Mouse (Mus musculus) left cerebral cortex, postnatal 10 days (tissue): ENCODE measurements around the gene Tcf7l2. TPM values are rescaled to one million over a fixed set of nuclear protein-coding genes. Genes with fewer than 3 reads are reported as not detected.

Experiments
- DNase-seq, 2 experiments: peaks; one replicate each; pipeline ENCODE4 v3.0.0; 2021 to 2022; ENCODE audit warnings: low spot score in 2 of 2, mixed read lengths in 1 of 2; ENCODE audit errors: extremely low spot score in 1 of 2
- intact Hi-C: fragments of 180-260 bp; cut with DNase I; formaldehyde crosslinking; loops from one replicate; pipeline ENCODE4 v1.15.1; 2025
- total RNA-seq, 2 experiments: library from RNA; stranded (reverse); gene quantifications; 2 replicates each; pipeline ENCODE4 v1.2.3; 2021

Gene Tcf7l2
- 10 to 100 TPM in 1 of 2 experiments, 1 to 10 TPM in 1; 8.2 to 11.4 TPM for total RNA-seq

GRCm38 (mm10) chr19:55741439-55741928 is at the start of gene Tcf7l2:
TSS of gene Tcf7l2 (plus strand) at chr19:55741820.
- intact Hi-C loops = loop anchor here (5.0 to 10.0 kb wide), 5 partner anchors 136 to 397 kb away; no protein-coding TSS in a partner anchor
- peak; percentile 64 to 90 for DNase-seq

DNA sequence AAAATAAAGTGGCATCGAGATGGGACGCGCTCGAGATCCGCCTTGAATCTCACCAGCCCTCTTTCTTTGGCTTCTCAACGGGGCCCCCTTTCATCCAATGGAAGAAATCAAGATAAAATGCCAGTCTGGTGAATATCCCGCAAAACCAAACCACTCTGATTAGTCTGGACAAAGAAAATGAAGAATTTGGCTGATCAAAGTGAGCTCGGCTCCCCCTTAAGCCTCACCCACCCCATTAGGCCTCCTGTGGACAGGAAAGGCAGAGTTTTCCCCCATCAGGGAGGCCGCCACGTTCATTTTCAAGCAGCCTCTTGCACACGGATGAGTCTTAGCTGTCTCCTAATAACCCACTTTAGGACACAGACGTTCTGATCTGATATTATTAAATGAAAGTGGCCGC is 47.0 kb upstream of the Tcf7l2 start:
- intact Hi-C loops = no loop called here
- no peak for DNase-seq

DNA sequence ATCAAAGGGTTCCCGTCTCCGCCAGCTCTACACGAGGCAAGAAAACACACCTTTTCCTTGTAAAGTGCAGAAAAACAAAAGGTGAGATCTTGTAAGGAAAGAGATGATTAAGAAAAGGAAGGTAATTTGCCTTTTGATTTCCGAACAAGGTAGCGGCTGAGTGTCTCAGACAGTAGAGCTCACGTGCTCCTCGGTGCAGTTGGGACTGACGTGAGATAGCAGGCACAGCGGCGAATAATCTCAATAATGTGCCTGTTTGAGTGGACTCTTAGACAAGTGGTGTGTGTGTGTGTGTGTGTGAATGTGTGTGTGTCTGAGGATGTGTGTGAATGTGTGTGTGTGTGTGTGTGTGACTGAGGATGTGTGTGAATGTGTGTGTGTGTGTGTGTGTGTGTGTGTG is 46.2 kb upstream of the Tcf7l2 start:
- DNase-seq = no peak

GRCm38 (mm10) chr19:55698892-55699291 is 42.7 kb upstream of the Tcf7l2 start:
- no peak for DNase-seq
- intact Hi-C loops = no loop called here

More for the DNA sequence above, 46.2 kb upstream of the Tcf7l2 start:
- intact Hi-C loops = no loop called here

GRCm38 (mm10) chr19:55700214-55700568 is 41.4 kb upstream of the Tcf7l2 start:
- intact Hi-C loops = no loop called here
- no peak for DNase-seq

- no peak for DNase-seq
- intact Hi-C loops = no loop called here
Observed at GRCm38 (mm10) chr19:55700569-55701282, 40.9 kb upstream of the Tcf7l2 start.

- intact Hi-C loops = no loop called here
- no peak for DNase-seq
Observed at GRCm38 (mm10) chr19:55701283-55701633, 40.4 kb upstream of the Tcf7l2 start.

DNA sequence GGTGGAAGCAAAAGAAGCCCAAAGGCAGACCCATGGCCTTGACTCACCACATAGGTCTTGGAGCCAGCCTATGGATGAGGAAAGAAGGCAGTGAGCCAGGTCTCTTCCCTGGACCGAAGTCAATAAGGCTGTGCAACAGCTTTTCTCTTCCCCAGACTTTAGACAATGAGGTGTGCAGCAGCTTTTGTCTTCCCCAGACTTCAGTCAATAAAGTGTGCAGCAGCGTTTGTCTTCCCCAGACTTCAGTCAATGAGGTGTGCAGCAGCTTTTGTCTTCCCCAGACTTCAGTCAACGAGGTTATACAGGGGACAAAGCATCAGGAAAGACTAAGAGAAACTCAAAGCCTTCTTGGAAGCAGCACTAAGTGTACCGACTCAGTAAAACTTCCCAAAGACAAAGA is 39.5 kb upstream of the Tcf7l2 start:
- intact Hi-C loops = no loop called here
- DNase-seq = no peak

- DNase-seq = no peak
- intact Hi-C loops = no loop called here
Observed at GRCm38 (mm10) chr19:55702716-55703115, 38.9 kb upstream of the Tcf7l2 start.

GRCm38 (mm10) chr19:55704071-55704470 is 37.5 kb upstream of the Tcf7l2 start:
- intact Hi-C loops = no loop called here

DNA sequence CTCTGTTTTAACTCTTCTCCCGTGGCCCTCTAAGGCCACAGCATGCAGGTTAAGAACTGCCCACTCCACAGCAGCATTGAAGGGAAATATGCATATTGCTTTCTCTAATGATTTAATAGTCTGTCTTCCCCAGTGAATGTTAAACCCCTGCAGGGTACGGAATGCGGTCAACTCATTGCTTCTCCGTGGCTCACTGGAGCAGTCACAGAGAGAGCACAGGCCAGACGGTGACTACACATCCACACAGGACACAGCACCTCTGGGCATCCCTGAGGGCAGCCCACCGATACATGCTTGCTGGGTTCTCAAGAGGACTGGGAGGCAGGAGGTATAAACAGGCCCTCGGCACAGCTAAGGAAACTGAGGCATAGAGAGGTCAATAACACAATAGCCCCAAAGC is 35.3 kb upstream of the Tcf7l2 start:
- no peak for DNase-seq
- intact Hi-C loops = no loop called here

More at GRCm38 (mm10) chr19:55704071-55704470, 37.5 kb upstream of the Tcf7l2 start:
- no peak for DNase-seq

- intact Hi-C loops = no loop called here
- no peak for DNase-seq
Observed at GRCm38 (mm10) chr19:55706806-55707205, 34.8 kb upstream of the Tcf7l2 start.

DNA sequence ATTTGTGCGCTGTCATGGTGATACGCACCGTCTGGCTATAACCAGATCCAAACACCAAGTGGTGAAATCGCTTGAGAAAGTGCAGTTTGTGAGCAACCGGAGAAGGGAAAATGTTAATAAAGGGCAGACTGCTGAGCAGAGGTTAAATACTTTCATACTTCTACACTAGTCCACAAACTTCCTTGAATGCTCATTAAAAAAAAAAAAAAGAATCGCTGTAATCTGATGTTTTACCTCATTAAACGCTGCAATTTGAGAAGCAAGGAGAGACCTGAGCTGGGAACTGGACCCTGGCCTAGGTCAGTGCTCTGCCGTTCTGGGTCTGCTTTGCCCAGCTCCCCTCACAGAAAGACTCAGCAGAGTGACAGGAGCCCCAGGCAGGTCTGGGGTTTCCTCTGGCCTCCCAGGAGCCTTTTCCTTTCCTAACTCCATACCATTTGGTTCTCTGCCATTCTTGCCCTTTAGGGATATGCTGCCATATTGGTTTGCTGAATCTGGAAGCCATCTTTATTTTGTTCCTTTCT is 33.5 kb upstream of the Tcf7l2 start:
- DNase-seq = no peak
- intact Hi-C loops = no loop called here

DNA sequence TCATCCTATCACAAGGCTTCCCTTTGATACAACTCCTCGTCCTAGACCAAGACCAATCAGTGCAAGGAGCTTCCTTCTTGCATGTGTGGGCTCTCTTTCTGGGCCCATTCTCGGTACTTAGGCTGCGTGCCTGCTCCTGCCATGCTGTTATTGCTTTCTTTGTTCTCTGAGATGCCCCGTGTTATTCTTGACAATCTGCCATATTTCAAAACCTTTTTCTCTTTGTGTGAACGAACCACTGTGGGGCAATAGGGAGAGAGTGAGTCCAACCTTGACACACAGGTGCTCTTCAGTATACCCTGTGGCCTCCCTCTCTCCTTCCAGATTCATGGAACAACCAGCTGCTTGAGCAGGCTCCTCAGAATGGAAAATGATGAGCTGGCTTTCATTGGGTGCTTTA is 30.8 kb upstream of the Tcf7l2 start:
- DNase-seq = no peak
- intact Hi-C loops = no loop called here

DNA sequence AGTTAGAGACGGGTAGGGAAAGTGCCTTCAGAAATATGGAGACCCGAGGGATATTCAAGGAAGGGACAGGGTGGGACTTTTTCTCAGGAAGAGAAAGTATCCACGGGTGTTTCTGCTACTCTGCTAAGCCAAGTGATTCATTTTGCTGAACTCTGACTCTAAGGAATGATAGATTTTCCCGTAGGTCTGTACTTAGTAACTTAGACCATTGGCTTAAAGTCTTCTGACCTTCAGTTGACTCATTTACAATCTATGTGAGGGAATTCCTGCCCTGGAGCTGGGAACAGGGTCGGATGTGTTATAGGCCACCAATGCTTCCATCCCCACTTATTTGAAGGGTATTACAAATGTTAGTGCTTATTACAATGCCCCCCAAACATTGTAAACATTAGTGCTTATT is 29.9 kb upstream of the Tcf7l2 start:
- no peak for DNase-seq
- intact Hi-C loops = no loop called here

DNA sequence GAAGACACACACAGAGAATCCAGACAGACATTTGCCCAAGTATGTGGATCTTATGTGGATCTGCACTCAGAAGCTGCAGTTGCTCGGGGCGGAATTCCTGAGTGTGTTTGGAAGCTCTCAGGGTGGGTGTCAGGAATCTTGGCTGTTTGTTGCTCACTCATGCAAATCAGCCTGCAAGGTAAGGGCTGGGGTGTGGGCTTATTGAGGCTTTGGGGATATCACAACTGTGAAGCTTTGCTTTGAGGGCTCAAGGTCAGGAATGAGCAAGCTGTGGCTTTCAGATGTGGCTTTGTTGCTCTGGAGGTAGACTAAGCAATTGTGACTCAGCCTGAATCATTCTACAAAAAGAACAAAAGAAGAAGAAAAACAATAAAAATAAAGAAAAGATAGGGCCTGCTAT is 28.9 kb upstream of the Tcf7l2 start:
- no peak for DNase-seq
- intact Hi-C loops = no loop called here

- intact Hi-C loops = no loop called here
- no peak for DNase-seq
Observed at GRCm38 (mm10) chr19:55714015-55714414, 27.6 kb upstream of the Tcf7l2 start.

GRCm38 (mm10) chr19:55714665-55715064 is 27.0 kb upstream of the Tcf7l2 start:
- intact Hi-C loops = no loop called here
- DNase-seq = no peak

DNA sequence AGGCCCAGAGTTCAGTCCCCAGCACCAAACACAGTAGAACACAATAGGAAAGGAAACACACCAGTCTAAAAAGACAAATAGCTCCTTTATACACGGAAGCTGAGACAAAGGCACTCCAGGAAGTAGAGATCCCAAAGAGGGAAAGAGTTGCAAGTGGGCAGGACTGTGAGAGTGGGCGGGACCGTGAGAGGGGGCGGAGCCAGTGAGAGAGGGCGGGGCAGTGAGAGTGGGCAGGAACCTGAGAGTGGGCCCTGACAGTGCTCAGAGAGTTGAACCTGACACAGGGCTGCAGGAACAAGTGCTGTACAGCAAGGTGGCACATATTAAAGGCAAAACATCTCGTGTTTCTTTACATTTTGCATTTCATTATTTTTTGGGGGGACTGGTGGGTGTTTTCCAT is 22.5 kb upstream of the Tcf7l2 start:
- no peak for DNase-seq
- intact Hi-C loops = no loop called here

- intact Hi-C loops = no loop called here
- DNase-seq = no peak
Observed at GRCm38 (mm10) chr19:55719524-55720408, 21.9 kb upstream of the Tcf7l2 start.
